Mouse (Mus musculus) kidney, postnatal 4 days (tissue): ENCODE results near the gene Pla2g4d.
A peak's percentile ranks its signal among the peaks of the same experiment; 100 is the strongest.

Experiments
- DNase-seq, 2 experiments: peaks; one replicate each; pipeline ENCODE4 v3.0.0; 2021; ENCODE audit warnings: mixed read lengths in 2 of 2

The Pla2g4d gene

DNA sequence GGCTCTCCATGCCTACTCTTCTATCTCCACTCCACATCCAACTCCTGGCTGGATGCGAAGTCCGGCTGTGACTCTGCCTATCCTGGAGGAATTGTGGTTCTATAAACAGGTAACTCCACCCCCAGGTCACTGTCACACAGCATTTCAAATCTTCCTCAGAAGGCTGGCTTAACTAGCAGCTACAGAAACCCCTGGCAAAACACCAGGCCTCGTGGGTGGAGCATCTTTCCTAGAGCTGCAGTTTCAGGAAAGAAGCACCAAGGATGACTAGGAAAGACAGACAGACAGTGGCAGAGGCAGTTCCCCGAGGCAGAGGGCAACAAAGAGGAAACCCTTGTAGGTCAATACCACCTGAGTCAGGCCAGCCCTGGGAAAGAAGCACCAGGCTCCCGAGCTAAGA, at the start of gene Pla2g4d:
TSS of gene Pla2g4d (minus strand) at position 203 of the 400 bp plus-strand sequence.
- DNase-seq, result no peak

DNA sequence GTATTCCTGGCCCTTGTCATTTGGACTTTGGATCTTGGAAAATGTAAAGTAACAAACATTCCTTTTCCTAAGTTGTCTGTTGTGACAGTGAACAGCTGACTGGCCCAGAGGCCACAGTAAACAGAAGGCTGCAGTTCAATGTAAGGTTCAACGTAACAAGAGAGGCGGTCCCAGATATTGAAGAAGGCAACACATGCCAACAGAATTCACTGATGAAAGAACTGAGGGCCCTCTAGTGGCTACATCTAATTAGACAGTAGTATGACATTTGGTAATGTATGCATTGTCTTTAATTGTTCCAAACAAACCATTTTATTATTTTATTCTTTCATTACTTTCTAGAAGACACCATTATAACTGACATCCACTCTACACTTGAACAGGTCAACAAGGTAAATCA, 48.9 kb upstream of the Pla2g4d start:
- DNase-seq, result no peak

GRCm38 (mm10) chr2:120331575-120331974, 42.6 kb upstream of the Pla2g4d start:
- DNase-seq, result no peak

DNA sequence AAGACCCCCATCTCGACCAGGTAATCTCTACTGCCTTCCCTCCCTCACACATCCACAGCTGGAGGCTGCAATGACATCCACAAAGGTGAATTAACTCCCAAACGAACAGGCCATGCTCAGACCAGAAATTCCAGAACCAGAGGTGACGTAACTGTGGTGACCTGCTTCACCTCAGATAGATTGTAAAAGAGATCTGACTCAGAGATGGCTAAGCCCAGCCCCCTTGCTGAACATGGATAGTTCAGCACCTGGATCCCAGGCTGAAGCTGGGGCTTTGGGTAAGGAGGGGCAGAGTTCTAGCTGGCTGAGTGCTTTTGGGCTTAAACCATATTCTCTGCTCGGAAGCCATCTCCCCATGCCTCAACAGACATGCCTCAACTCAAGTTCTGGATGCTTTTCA, 26.1 kb upstream of the Pla2g4d start:
- DNase-seq, result no peak

DNA sequence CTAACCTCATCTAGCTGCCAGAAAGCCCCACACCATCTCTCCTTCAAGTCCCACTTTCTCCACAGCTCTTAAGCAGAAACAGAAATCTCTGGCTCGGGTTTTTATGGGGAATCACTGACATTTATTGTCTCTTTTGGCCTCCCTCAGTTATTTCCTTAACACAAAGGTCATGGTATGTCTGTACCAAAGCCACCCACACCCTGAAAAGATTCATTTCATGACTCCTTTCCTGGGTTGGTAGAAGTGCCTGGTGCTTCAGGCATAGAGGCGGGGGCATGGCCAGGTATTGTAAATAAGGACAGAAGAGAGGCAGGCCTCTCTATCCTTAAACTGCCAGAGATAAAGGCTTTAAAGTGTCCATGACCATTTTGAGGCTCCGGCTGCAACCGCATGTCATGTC, 25.5 kb upstream of the Pla2g4d start:
- no peak for DNase-seq

DNA sequence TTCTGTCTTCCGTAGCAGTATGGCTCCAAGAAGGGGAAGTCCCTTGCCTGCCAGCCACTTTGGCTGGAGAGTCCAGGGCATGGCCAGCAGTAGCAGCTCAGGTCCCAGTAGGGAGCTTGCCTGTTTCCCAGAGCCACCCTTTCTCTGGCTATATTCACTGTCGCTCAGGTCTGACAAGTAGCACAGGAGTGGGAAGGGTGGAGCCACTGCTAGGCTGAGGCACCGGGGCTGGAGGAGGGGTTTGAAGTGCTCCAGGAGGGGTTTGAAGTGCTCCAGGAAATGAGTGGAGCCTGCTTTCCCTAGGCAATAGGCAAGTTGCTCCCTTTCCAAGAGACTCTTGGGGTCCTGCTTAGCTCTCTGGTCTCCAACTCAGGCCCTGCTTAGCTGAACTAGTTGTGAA, 25.0 kb upstream of the Pla2g4d start, which contains the start of gene Pla2g4f:
TSS of gene Pla2g4f (minus strand) at position 190 of the 400 bp plus-strand sequence.
- no peak for DNase-seq

DNA sequence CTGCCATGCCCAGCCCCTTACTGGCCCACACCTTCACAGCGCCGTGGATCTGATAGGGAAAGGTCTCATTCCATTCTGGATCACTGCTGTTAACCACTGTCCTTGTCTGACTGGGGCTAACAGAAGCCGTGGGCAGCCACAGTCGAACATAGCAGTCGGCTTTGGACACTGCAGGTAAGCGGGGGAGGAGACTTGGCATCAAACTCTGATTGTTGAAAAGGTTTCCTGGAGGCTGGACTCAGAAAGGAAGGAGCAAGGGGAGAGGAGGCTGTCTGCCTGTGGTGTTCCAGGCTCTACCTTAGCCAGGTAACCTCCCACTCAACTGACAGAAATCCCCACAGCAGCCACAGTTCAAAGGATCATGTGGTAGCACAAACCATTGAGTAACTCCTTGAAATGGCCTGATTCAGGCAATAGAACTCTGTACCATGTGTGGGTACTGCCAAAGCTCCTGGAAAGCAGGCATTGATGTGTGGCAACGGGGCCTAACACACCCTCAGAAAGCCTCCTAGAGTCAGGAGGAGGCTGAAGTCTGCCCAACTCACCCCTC, 23.4 kb upstream of the Pla2g4d start:
- DNase-seq, result no peak

- no peak for DNase-seq
Measured at GRCm38 (mm10) chr2:120304113-120304512, 15.1 kb upstream of the Pla2g4d start.

- DNase-seq, result no peak
Measured at GRCm38 (mm10) chr2:120301076-120301475, 12.1 kb upstream of the Pla2g4d start.

DNA sequence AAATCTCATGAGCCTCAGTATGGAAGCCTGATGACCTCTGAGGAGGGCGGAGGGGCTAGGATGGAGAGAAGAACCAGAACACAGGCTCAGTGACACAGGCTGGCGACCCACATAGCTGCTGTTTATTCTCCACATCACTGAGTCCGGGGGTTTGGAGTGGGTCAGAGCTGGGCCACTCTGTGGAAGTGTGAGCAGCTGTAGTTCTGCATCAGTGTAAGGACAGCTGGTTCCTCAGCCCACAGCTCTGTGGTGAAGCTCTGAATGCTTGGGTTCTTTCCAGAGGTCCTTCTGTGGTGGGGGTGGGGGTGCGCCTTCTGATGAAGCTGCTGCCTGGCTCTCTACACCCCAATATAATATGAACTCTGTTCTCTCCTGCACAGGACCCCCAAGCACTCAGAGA, 10.9 kb upstream of the Pla2g4d start:
- DNase-seq, result no peak

GRCm38 (mm10) chr2:120296160-120296559, 7.2 kb upstream of the Pla2g4d start:
- DNase-seq, result no peak

- DNase-seq, result no peak
Measured at GRCm38 (mm10) chr2:120291471-120292078, 2.6 kb upstream of the Pla2g4d start.

- no peak for DNase-seq
Measured at GRCm38 (mm10) chr2:120288401-120288800, 596 bp downstream of the Pla2g4d start.

- DNase-seq, result no peak
Measured at GRCm38 (mm10) chr2:120285639-120286038, 3.4 kb downstream of the Pla2g4d start.

GRCm38 (mm10) chr2:120284705-120285104, 4.3 kb downstream of the Pla2g4d start:
- no peak for DNase-seq

GRCm38 (mm10) chr2:120284094-120284493, 4.9 kb downstream of the Pla2g4d start:
- no peak for DNase-seq

DNA sequence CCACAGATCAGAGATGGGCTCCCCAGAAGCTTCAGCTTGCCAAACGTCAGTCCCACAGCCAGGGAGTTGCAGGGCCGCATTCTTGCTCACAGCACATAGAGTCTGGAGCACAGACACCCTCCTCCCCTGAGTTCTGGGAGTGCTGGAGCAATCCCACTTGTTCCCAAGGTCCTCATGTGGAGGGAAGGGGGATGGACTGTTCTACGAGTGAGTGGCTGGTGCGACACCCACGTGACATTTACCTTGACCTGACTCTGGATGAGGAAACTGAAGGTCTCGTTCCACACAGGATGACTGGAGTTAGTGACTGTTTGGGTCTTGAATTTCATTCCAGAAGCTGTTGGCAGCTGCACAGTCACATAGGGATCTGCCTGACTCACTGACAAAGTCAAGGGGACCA, 5.4 kb downstream of the Pla2g4d start:
- DNase-seq, result no peak

DNA sequence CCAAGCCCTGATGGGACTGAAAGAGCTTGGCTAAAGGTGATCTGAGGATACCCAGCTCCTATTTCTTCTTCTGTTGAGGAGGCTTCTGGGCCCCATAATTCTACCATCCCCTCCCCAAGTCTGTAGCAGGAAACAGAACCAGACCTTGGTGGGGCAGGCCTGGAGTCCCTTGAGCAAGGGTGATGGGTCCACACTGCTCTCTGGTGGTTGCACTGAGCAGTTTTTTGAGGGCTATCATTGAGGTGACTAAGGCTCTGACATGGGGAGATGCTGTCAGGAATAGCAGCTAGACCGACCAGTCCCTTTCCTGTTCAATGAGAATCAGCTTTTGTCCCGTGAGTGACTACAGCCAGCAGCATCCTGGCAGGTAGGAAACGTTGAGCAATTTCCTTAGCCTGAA, 7.8 kb downstream of the Pla2g4d start:
- peak in 1 of 2 experiments; percentile 11 for DNase-seq

GRCm38 (mm10) chr2:120279961-120280360, 9.0 kb downstream of the Pla2g4d start:
- DNase-seq, result peak; percentile 74 to 77

- no peak for DNase-seq
Measured at GRCm38 (mm10) chr2:120276951-120277350, 12.0 kb downstream of the Pla2g4d start.

DNA sequence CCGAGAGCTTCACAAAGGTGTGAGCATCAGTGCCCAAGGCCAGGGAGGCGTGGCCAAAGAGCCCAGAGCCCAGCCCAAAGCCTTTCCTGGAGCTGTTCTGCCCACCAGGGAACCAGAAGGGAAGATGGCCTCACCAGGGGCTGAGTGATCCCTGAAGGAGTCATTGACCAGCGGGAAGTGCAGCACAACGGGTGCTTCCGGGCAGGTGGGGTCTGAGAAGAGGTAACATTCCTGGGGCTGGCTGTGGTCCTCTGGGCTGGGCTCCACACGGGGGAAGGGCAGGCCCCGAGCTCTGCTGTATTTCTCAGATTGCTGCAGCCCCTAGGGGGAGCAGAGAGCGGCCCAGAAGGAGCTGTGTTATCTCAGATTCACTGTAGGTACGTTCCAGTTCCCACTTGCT, 20.4 kb downstream of the Pla2g4d start:
- peak; percentile 56 to 60 for DNase-seq

GRCm38 (mm10) chr2:120265523-120265922, 23.5 kb downstream of the Pla2g4d start:
- no peak for DNase-seq

DNA sequence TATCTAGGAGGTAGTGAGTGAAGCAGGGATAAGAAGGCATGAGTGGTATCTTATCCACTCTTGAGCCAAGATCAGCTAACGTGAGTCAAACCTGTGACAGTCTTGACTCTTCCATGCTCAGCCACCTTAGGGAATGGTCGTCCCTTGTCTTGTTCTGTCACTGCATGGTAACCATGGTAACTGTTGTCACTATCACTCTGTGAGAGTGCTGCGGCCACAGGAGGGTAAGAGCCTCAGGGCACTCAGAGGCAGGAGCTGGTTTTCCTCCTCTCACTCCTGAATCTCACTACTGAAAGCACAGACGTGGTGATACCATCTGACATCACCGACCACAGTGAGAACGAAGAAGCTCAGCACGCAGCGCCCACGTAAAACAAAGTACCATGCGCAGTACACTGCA, 24.1 kb downstream of the Pla2g4d start:
- DNase-seq, result no peak

GRCm38 (mm10) chr2:120262876-120263275, 26.1 kb downstream of the Pla2g4d start:
- DNase-seq, result no peak

DNA sequence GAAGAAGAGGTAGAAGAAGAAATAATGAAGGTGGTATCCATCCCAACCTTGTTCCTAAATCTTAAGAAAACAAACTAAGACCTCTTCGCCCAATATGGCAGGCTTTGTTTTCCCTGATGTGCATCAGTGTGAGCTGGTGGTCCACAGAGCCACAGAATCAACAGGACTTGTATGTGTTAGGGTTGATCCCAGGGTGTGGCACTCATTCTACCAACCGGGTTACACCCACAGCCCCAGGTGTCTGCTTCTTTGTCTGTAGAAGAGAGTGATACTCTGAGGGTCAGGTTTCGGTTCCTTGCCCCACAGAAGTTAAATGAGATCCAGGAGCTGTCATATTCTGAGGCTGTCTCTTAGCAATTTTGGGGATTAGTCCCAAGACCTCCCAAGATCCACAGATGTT, 27.7 kb downstream of the Pla2g4d start:
- DNase-seq, result no peak
